Mouse (Mus musculus): Measurements from ENCODE around the gene Ccdc54.

DNA sequence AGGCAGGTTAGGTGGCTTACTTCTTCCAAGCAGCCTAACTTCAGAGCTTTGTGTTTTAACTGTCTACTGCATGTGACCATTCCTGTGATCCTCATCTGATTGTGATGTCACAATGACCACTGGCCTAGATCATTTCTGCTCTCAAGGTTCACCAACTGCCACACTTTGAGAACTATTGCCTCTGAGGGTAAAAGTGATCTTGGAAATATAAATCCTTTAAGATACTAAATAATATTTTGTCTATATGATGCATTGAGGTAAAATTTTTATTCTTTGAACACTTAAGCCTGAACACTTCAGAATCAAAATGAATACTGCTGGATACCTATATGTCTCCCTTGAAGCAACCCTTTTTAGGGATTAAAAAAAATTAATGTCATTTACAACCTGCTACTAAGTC is at the start of gene Ccdc54:
- TF ChIP-seq CHD2 (IDR thresholded peaks at IDR 0.05; ENCODE audit: low read depth, low read length) (no peak), MAFK (IDR thresholded peaks at IDR 0.05; ENCODE audit: insufficient read depth, low read depth, low read length) (no peak), ZNF384 (IDR thresholded peaks at IDR 0.05; ENCODE audit: low read depth, low read length) (no peak), ZC3H11A (IDR thresholded peaks at IDR 0.05; ENCODE audit: borderline replicate concordance, low read depth, low read length) (no peak), HCFC1 (IDR thresholded peaks at IDR 0.05; ENCODE audit: borderline replicate concordance, insufficient read depth, low read length) (no peak)
